Mouse (Mus musculus): ENCODE measurements around the gene Cygb. TPM values are rescaled to one million over a fixed set of nuclear protein-coding genes. Genes with fewer than 3 reads are reported as not detected.
"Not testable (repeated sequence)": the region's sequence is repeated elsewhere in the genome, so short reads cannot be mapped to it uniquely, and the experiment has no call there.

Cygb gene
- total RNA-seq, 2 experiments from 2014 or later: 40.8 to 44.7 TPM

DNA sequence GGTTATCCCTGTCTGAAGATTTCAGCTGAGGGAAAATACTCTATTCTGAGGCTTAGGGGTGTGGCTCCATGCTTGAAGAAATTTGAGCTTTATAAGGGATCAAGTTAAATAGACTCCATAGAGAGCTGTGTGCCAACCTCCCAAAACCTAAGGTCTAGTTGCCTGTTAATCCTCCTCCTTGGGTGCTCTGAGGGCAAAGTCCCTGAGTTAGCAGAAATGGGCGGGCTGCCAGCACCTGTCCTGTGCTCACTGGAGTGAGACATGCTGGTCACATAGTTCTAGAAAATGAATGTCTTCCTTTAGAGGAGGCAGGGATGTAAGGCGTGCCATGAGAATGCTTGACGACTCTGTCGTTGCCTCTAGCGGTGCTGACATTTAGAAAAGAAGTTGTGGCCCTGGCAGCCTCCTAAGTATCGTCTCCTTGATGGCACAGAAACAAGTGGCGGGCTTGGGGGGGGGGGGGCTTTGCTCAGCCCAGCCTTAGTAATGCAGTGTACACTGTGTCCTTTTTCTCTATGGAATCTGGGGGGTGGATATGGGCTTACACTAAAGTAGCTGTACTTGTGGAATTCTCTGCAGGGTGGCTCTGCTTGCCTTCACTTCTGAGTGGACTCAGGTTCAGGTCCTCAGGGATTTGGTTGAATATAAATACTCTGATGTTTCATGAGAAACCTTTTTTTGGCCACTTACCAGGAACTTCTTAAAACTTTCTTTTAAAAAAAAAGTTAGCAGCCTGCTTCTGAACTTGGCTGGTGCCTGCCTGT, 20.7 kb upstream of the Cygb start:
- peak; percentile 71 for DNase-seq

DNA sequence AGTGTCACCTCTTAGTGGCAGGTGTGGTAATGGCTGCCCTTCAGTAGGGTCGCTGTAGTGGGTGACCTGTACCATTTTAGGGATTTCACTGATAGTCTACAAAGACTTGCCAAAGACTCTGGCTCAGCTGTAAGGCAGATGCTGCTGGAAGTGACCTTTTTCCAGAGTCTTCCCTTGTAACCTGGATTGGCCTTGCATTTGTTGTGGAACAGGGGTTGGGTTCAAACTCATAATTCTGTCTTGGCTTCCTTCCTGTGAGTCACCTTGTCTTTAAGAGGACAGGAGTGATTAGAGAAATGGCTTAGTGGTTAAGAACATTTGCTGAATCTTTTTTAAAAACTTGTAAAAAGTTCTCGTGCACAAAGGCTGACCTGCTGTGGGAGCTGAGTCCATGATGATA, 19.3 kb upstream of the Cygb start:
- DNase-seq: no peak

DNA sequence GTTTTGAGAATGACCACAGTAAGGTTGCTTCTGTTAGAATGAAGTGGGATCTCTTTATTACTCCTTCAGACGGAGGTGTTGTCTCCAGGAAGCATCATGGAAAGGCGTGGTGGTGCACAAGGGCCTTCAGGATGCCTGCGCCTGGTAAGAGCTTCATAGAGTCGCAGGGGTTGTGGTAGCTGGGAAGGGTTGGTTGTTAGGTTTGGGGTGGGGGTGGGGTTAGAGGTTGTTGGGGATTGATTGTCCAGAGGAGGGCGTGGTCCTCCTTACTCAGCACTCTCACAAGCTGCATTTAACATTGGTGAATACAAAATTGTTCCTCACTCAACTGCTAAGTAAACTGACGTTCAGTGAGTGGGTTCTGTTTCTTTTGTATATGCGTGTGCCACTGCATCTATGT, 18.5 kb upstream of the Cygb start:
- no peak for DNase-seq

DNA sequence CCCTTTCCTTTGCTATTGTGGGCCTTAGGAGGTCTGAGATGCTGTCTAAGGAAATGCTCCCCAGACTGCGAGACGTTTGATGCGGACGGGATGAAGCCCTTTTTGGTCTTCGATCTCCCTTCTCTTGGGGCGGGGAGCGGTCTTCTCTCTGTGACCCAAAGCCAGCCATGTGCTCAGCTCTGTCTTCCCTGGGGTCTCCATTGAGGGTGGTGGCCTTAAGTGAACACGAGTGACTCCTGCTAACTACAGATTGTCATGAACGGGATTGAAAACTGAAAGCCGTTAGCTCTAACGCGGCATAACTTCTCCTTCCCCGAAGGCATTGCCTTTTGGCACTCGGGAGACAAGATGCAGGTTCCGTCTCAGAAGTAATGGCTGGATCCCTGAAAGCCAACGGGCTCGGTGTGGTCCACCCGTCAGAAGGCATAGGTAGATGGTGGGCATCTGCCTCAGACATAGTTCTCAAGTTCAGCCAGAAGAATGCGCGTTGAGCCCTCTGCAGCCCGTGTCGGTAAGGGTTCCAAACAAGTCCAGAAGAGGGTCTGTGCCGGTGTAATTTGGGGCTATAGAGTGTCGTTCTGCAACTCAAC, 17.8 kb upstream of the Cygb start:
- DNase-seq: no peak

DNA sequence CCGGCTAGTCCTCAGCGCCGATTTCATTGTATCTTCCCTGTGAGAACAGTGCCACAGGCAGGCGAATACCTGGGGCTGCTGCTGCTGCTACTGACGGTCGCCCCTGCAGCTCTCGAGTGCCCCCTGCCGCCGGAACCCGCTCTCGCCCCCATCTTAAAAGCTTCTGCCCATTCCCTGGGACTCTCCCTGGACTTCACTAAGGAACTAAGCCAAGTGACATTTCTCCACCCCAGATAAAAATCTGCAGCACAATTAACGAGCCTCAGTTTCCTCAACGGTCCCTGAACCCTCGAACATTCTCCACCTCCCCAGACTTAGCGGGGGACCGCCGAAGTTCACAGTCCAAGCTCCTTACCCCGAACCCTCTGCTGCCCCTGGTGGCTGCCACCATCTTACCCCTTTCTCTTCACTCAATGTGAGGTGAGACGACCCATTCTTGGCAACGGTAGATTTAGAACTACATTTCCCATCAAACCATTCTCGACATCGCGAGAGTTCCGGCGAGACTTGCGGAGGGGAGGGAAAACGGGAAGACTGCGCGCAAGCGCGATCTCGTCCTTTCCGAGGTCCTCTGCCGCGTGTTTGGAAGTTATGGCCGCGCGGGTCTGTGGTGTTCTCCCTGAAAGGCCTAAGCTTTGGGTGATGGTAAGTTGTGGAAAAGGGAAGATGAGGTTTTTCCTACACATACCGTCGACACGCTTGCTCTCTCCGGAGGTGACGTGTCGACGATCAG, 17.2 kb upstream of the Cygb start:
- DNase-seq: peak; percentile 96

DNA sequence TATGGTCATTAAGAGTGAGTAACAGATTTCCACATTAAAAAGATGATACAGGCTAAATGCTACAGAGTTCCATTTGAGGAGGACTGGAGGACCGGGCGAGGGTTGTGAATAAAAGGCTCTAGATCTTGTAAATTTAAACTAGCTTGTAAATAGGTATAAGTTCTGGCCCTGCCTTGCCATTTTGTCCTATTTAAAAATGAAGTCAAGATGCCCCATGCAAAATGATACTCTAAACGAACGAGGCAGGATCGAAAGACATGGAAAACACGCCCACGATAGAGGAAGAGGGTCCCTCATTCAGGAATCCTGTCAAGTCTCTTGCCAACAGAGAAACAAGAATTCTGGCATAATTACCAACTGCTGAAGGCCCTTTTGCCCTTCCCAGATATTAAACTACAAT, 16.3 kb upstream of the Cygb start:
- no peak for DNase-seq

DNA sequence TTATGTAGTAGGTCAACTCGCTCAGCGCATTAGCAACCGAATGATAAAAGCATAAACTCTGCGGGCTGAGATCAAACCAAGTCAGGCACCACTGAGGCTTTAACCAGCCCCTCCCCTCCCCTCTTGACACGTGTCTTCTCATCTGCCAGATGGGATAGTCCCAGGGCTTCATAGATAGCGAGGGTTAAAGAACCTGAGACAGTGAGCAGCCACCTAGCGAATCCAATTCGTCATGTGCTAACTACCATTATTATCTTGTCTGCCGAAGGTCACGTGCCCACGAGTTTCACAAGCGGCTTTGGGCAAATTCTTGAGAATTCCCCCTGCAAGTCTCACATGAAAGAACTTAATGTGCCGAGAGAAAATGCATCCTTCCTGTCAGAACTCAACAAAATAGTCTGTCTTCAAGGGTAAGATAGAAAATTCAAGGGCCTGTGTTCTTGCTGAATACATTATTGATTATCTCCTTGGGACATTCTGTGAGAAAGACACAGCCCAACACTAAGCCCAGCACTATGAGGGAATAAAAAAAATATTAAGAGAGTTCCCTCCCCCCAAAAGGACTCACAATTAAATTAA, 15.8 kb upstream of the Cygb start:
- no peak for DNase-seq

DNA sequence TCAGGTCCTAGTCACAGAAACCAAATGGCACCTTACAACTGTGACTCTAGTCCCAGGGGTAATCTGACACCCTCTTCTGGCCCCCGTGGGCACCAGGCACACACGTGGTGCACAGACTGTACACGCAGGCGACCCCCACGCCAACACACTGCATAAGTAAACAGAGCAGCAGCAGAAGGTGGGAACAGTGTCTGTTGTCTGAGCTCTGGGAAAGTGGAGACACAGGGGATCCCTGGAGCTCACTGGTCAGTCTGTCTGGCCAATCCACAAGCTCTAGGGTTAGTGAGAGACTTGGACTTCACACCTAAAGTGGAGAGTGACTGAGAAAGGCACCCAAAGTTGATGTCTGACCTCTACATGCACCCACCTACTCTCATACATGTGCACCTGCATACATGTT, 15.2 kb upstream of the Cygb start:
- no peak for DNase-seq

DNA sequence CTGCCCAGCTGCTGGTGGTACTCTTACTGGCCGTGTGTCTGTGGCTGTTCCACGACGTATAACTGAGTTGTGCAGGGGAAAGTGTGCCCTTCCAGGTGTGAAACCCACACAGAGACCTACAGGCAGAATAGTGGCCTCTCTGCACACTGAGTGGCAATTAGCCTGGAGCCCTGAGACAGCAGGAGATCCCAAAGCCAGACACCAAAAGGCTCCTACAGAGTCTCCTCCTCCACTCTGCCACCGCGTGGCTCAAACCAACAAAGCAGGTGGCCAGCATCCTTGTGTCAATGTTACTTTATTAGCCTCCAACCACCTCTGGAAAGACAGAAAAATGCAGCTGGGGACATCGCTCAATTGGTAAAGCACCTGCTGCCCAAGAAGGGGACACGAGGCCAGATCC, 14.7 kb upstream of the Cygb start:
- no peak for DNase-seq

DNA sequence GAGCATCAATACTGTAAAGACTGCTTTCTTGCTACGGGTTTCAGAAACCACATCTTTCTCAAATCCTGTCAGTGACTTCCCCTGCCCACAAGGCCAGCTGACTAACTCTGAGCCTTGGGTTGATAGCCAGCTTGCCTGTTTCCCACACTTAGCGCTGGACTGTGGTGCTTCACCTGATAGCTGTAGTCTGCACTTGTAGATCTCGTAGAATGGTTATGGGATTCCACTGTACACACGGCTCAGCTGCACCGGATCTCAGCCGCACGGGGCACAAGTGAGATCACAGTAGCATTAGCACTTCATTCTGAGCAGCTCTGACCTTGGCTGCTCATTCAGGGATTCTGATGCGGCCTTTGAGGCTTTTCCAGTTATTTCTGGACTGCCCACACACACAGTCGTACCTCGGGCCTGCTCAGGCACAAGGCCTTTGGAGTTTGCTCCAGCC, 14.3 kb upstream of the Cygb start:
- peak; percentile 61 for DNase-seq

DNA sequence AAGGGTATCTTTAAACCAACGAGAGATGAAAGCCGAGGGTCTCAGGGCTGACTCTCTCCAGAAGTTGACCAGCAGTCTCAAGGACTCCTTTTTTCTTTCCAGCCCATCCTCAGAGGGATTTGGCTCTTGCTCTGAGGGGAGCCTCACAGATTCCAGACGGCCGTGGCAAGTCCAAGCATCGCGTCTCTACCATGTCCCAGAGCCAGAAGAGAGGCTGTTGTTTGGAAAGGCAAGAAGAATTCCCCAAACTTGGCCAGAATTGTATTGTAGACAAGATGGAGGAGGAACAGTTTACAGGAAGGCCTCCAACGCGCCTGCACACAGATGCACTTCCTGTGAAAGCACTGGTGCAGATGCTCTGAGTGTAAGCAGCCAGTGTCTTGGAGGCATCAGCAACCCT, 13.8 kb upstream of the Cygb start:
- DNase-seq: no peak

DNA sequence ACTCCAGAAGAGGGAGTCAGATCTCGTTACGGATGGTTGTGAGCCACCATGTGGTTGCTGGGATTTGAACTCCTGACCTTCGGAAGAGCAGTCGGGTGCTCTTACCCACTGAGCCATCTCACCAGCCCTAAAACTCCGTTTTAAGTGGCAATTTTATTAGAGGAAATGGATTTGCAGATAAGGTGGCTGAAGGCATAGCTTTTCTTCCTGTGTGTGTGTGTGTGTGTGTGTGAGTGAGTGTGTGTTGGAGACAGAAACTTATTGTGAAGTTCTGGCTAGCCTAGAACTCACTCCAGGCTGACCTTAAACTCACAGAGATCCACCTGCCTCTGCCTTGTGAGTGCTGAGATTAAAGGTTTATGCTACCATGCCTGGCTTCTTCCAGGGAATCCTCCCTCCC, 12.9 kb upstream of the Cygb start:
- not testable (repeated sequence) for DNase-seq

DNA sequence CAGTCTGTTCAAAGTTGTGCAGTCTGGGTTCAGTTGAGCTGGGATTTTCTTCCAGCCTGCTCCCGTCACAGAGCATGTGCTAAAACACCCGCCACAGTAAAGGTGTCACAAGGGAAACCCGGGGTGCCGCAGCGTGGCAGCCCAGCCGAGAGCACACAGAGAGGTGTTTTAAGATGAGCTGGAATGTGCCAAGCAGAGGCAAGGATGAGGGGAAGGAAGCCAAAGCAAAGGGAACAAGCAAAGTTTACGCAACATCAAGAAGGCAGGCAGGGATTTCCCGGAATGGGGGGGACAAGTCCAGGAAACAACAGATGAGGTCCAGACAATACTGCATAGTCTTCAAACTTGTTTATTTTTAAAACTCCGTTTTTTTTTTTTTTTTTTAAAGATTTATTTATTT, 12.5 kb upstream of the Cygb start:
- no peak for DNase-seq

DNA sequence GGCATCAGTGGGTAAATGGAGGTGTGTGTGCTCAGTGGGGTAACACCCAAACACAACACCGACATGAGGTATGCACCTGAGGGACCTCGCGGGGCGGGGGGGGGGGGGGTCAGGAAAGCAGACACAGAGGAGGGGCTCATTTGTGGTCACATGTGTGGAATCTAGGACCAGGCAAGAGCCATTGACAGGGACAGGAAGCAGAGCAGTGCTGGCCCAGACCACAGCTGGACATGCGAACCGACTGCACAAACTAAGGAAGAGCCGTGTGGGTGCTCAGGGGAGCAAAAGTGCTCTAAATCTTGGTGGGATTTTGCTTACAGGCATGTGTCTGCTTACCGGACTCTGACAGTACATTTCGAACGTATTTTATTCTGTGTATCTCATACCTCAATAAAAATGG, 11.2 kb upstream of the Cygb start:
- DNase-seq: no peak

DNA sequence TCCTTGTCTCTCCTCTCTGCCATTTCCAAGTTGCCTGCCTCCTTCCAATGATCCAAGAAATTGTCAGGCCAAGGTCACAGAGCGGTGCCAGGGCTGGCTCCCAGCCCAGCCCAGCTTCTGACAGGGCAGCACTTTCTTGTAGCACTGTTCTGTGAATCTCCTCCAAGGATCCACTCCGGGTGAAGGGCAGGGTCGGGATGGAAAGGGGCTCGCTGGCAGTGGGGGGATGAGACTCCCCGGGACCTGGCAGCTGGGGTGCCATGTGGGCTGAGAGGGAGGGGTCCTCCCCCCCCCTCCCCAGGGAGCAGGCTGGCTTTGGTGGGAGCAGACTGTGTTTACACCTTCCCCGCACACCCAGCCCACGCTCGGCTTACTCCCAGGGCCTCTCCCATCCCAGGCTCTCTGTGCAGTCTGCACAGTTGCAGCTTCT, 7.8 kb upstream of the Cygb start:
- peak; percentile 82 for DNase-seq

DNA sequence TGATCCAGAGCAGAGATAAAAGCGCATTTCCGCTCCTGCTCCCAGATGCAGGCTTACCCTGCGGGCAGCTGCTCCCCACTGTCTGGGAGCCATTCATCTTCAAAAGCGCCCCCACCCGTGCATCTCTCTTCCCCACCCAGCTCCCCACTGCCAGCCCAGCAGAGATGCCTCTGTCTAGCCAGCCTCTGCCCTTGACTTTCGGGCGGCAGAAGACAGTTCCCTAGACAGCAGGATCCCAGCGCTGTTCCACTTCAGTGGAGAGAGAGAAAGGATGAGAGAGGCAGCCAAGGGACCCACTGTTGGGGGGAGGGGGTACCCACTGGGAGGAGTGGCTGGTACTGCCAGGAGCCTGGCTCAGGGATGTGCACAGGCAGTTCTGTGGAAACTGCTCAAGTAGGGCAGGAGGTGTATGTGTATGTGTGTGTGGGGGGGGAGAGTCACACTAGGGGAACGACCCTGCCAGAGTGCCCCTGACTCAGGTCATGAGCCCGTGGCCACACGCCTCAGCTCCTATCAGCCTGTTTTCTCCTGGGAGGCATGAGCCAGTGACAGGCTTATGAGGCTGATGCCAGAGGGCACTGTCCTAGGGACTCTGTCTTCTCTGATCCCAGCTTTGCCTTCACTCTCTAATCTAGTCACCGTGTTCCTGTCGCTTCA, 7.3 kb upstream of the Cygb start:
- DNase-seq: peak; percentile 58

DNA sequence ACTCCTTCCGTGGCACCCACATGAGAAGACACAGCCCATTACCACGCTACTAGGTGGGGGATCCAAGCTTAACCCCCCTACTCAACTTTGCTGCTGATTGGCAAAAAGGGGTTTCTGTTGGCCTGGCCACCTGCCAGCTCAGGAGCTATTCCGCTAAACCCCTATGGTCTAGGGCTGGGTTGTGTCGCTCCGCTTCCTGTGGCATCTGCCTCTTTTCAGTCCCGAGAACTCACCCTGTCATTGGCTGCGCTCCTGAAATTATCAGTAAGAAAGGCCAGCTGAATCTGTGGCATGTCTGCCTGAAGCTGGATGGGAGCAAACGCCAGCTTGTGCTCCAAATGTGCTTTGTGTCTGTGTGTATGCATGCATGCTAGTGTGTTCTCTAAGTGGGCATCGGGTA, 6.1 kb upstream of the Cygb start:
- no peak for DNase-seq

DNA sequence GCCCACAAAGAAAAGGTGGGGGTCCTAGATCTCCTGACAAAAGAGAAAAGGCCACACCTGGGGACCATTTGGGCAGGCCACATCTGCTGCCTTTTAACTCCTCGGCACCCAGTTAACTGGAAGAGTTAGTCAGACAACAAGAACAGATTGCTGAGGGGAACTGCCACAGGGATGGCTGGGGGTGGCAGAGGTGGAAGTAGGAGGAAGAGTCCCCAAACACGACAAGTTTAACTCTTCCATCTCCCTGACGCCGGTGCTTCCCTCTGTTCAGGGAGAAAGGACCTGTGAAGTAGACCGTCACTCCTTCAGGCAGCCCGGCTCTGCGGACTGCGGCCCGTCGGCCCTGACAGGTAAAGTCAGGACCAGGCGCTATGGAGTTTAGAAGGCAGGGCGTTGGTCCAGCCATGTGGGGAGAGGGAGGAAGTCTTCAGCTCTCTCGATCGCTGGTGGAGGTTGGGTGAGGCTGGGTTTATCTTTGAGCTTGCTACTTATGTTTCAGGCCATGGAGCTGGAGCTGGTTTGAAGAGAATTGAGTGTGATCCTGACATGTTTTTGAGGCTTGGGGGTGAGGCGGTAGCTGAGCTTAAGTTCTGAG, 5.0 kb upstream of the Cygb start:
- DNase-seq: no peak

DNA sequence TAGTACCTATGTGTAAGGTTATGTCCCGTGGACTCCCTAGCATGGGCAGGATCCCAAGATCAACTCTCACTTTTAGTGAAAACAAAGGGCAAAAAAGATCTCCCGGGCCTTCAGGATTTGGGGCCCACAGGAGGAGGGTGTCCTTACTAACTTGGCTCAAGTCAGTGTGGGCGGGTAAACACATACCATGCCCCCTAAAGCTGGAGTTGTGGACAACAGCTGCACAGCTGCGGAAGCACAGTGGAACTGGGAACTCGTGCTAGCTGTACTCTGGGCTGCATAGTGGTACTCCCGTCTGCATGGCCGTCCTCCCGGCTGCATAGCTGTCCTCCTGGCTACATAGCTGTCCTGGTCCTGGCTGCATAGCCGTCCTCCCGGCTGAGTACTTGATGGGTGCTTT, 4.1 kb upstream of the Cygb start:
- DNase-seq: no peak

DNA sequence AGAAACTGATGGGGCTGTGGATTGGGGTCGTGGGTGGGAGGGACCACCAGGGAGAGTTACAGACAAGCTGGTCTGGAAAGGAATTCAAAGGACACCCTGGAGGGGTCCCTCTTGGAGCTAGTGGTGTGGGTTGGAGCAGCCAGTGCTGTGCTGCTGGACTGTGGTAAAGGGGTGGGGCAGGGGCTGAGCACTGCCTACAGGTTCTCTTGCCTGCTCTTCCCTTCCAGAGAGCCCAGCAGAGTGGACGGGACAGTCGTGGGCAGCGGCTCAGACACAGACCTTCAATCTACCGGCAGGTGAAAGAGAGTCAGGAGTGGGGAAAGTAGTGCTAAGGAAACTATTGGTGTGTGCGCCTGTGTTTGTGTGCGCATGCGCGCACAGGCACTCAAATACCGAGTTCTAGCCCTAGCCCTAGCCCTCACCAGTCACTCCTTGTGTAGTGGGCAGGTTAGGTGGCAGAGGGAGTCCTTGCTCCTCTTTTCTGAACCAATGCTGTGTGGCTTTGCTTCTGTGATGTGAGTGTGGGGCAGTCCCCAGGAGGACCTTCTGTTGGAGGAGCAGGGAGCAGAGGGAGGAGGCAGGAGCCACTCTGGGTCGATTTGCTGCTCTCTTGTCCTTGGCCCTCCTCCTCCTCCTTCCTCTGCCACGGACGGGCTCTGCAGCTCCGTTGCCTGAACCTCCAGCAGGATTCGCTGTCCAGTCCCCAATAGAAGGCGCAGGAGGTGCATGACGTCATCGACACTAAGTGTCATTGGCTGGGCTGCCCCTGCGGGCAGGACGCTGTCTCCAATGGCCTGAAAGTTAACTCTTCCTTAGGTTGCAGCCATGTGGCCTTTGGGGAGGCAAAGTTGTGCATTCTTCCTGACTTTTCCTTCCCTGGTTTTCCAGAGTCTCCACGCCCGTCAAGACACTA, 3.5 kb upstream of the Cygb start:
- peak; percentile 95 for DNase-seq
